Mouse (Mus musculus) liver, adult 10 weeks (tissue): ENCODE measurements around the gene Prkaa1. TPM values are rescaled to one million over a fixed set of nuclear protein-coding genes. Genes with fewer than 3 reads are reported as not detected.

ENCODE experiments used
- polyA plus RNA-seq: library from polyadenylated mRNA; stranded (reverse); fragments of 350-450 nt; fragmentation: Illumina TruSeq; extraction: RNeasy Lipid Tissue Mini Kit (QIAGEN cat#74804); gene quantifications from one replicate; pipeline ENCODE4 v1.2.3, GENCODE M21; 2014; ENCODE audit warnings: low read depth, low replicate concordance

Gene Prkaa1
- polyA plus RNA-seq: 15.4 TPM

DNA sequence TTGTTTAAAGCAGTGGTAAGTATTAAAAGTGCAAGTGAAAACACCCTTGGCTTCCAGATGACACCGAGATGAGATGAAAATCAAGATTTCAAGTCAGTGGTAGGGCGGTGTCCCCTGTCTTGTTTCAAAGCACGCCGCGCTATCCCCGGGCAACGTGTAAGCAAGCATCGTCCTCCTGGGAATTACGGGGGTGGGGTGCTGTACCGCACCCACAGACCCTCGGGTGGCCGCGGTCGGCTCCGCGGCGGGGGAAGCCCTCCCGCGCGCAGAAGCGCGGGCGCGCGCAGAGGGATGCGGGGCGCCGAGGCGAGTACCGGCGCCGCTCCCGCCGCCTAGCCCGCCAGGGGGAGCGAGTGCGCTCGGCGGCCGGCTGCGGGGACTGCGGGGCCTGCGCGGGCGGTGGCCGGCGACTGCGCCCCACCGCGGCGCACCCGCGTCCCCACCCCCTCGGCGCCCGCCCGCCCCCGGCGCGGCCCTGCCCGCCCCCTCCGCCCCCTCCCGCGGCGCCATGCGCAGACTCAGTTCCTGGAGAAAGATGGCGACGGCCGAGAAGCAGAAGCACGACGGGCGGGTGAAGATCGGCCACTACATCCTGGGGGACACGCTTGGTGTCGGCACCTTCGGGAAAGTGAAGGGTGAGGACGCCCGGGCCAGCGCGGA is at the start of gene Prkaa1:
TSS of gene Prkaa1 (plus strand) at position 501 of the 660 bp plus-strand sequence.

DNA sequence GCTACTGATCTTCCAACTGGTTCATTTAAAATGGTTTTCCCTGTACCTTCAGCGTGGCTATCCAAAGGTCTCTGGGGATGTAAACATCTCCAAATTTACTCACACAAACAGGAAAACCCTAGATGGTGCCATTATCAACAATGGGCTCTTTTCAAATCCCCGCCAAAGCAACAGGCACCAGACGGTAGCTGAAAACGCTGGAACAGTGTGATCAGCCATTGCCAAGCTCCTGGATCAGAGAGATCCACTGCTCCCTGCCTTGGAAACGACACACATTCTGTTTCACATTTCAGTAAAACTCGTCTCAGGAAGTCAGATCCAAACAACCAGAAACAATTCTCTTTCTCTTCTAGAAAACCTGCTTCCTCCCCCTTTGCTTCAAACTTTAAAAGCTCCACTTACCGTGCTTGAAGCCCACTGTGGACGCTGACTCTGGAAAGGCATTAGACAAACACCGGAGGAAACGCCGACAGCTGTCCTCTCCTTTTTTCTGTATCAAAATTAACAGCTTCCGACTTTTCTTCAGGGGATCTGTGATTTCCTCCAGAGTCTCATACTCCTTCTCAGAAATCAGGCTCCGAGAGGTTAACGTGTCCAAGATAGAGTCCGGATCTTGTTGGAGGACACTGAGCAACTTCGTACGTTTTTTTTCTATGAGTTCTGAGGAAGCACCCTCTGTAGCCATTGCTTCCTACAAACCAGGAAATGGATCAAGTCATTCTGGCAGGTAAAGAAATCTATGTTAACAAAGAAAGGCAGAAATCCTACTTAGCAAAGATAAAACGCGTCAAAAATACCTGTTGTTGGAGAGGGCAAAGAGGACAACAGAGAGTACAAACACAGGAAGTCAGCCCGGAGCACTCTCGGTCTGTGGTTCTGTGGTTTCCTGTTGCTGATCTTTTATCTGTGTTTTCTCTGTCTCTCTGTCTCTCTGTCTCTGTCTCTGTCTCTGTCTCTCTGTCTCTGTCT is 35.7 kb upstream of the Prkaa1 start, which contains the start of gene Card6:
TSS of gene Card6 (minus strand) at position 854 of the 969 bp plus-strand sequence.

DNA sequence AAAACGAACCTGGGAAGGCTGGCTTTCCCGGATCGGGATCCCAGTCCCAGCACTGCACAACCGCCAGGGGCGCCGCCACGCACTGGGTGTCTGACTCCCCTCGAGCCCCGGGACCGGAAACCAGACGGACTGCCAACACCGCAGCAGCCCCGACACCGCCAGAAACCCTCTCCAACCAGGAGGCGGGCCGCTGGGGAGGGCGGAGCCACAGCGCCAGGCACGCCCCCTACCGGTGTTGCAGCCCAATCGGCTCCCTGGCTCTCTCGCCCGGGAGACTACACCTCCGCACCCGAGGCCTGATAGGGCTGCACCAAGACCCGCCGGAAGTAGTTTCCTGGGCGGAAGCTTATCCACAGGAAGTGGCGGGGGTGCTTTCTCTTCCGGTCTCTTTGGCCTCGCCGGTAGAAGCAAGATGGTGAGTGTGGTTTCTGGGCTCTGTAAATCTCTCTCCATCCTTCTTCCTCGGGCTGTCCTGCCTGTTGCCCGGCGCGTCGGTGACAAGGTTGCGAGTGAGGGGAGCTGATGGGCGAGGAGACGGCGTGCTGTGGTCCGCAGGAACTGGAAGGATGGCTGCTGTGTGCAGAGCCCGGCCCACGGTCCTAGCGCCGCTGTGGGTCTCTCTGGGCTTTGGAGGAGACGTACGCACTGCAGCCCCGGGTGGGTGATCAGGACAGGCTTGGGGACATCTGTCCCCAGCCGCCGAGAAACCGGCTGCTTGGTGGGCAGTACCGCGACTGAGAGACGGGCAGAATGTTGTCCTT is 27.2 kb upstream of the Prkaa1 start, which contains the start of gene Rpl37:
TSS of gene Rpl37 (plus strand) at position 376 of the 761 bp plus-strand sequence.

DNA sequence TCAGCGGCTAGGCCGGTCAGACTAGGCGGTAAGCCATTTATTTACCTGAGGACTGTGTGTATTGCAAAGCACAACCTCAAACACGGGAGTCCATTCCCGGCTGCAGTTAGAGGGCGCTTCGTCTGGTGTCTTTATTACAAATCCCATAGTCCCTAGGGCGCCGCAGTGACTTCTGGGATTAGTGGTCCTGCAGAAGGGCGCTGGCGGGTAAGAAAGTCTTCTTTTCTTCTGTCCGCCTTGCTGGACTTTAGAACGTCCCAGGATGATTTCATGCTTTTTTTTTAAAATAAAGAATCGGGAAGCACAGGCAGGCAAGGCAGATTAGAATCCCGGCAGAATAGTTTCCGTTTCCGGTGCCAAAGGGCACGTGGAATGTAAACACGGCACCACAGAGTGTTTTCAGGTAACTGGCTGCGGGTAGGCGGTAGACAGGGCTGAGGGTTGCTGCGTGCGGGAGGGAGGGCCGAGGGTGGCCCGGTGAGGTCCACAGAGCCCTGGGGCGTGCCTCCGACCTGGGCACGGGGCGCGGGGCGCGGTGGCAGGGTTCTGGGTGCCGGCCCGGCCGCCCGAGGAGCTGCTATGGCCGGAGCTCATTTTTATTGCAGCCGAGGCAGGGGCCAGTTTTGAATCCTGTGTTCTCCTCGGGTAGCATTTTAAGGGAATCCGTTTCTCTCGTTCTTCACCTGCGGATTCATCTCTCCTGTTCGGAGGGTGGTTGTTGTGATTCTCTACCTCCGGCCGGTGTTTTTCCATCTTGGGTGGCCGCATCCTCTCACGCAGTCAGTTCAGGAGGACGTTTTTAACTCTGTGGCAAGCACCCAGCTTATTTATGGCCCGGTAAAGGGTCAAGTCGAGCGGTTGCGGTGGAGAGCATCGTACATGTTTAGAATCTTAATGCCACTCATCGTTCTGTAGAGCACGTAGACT is 42.0 kb downstream of the Prkaa1 start, which contains the start of gene Ttc33:
TSS of gene Ttc33 (plus strand) at position 160 of the 927 bp plus-strand sequence.

Other genes starting within 250 kb of the Prkaa1 start
- not detected for gene Mroh2b, start 245.1 kb upstream of the Prkaa1 start, polyA plus RNA-seq
- gene C7, start 80.1 kb upstream of the Prkaa1 start, polyA plus RNA-seq: 0.64 TPM
- gene Card6, start 35.3 kb upstream of the Prkaa1 start, polyA plus RNA-seq: 6.4 TPM
- gene Rpl37, start 27.2 kb upstream of the Prkaa1 start, polyA plus RNA-seq: 30.6 TPM
- 31.5 TPM for gene Ttc33, start 41.7 kb downstream of the Prkaa1 start, polyA plus RNA-seq
- 0.56 TPM for gene Ptger4, start 100.3 kb downstream of the Prkaa1 start, polyA plus RNA-seq